Mouse (Mus musculus): ENCODE results near the gene Nanos3.

Gene Nanos3

GRCm38 (mm10) chr8:84127202-84127901 lies 57.7 kb downstream of the Nanos3 start:
- DNase-seq (ENCODE audit: low read depth, low spot score), result no peak

- no peak for DNase-seq (ENCODE audit: low read depth, low spot score)
These were observed 58.3 kb downstream of the Nanos3 start for GRCm38 (mm10) chr8:84126742-84127141.

GRCm38 (mm10) chr8:84125656-84126055 lies 59.4 kb downstream of the Nanos3 start, which contains the start of gene Podnl1:
Podnl1 (plus strand) TSS chr8:84125989.
- no peak for DNase-seq (ENCODE audit: low read depth, low spot score)
